Mouse (Mus musculus): ENCODE measurements around the gene Irak3.

GRCm38 (mm10) chr10:120191165-120191564 lies 10.8 kb downstream of the Irak3 start:
- TF ChIP-seq CTCF (IDR thresholded peaks at IDR 0.05; ENCODE audit: extremely low read depth, insufficient read depth, insufficient read length, insufficient replicate concordance) = no peak
- TF ChIP-seq POLR2A (IDR thresholded peaks at IDR 0.05; ENCODE audit: low read depth, low read length) = no peak

Measured in spleen, adult 2 months (tissue).